Mouse (Mus musculus) spleen, adult 2 months (tissue): ENCODE measurements around the gene Ehhadh. TPM values are rescaled to one million over a fixed set of nuclear protein-coding genes. Genes with fewer than 3 reads are reported as not detected.

ENCODE experiments used
- DNase-seq, 2 experiments: peaks; one replicate each; pipeline versions ENCODE4 v3.0.0 to v3.0.0-alpha.2; 2012 to 2021; ENCODE audit warnings: low spot score in 2 of 2, low read depth in 1 of 2
- H3K27ac ChIP-seq: fragments of 200-500 bp; 2 replicates; pipeline ENCODE4 v1.5.1; 2012; ENCODE audit warnings: low read length, inconsistent platforms; ENCODE audit not compliant: insufficient read depth
- H3K27me3 ChIP-seq: fragments of 200-500 bp; 2 replicates; pipeline ENCODE4 v1.6.1; 2012; ENCODE audit warnings: mild to moderate bottlenecking, moderate library complexity, low read length, inconsistent platforms; ENCODE audit not compliant: control insufficient read depth, insufficient read depth
- H3K36me3 ChIP-seq: fragments of 200-500 bp; 2 replicates; pipeline ENCODE4 v1.6.1; 2012; ENCODE audit warnings: mild to moderate bottlenecking, low read length, inconsistent platforms; ENCODE audit not compliant: control insufficient read depth, insufficient read depth
- H3K4me1 ChIP-seq: fragments of 200-500 bp; 2 replicates; pipeline ENCODE4 v1.6.1; 2011; ENCODE audit warnings: inconsistent platforms; ENCODE audit not compliant: control insufficient read depth, insufficient read depth, insufficient read length
- H3K4me3 ChIP-seq: fragments of 200-500 bp; 2 replicates; pipeline ENCODE4 v1.5.1; 2011; ENCODE audit warnings: mild to moderate bottlenecking, inconsistent platforms; ENCODE audit not compliant: insufficient read depth, insufficient read length; ENCODE audit errors: extremely low read depth
- CTCF ChIP-seq: fragments of 200-500 bp; IDR thresholded peaks from 2 replicates; pipeline ENCODE4 v1.5.1; 2011; ENCODE audit warnings: mild to moderate bottlenecking, inconsistent platforms; ENCODE audit not compliant: insufficient read depth, insufficient read length, insufficient replicate concordance; ENCODE audit errors: extremely low read depth
- POLR2A ChIP-seq: fragments of 200-500 bp; IDR thresholded peaks from 2 replicates; pipeline ENCODE4 v1.6.1; 2011; ENCODE audit warnings: low read depth, low read length, inconsistent platforms
- WGBS: fragments of 180-500 bp; shearing (Covaris S2); methylation state at CpG from one replicate; pipeline ENCODE4 v1.1.7; 2018; 5-methylcytosine and 5-hydroxymethylcytosine counted together
- polyA plus RNA-seq: library from polyadenylated mRNA; depleted of rRNA; stranded (reverse); fragments of >200 nt; gene quantifications from 2 replicates; pipeline ENCODE4 v1.2.3, GENCODE M21; 2012; rRNA removed

Gene Ehhadh
- polyA plus RNA-seq, result 1.4 and 1.7 TPM in 2 replicates

GRCm38 (mm10) chr16:21787516-21788353 is at the start of gene Ehhadh:
Gene Ehhadh, minus strand, starts transcription at chr16:21787807.
- TF ChIP-seq CTCF (no peak), POLR2A (no peak)
- H3K4me1 ChIP-seq, result peaks cover 2% of the 10 kb centered on the region; the same call in 1 of the 2 replicates
- peak; percentile 12 to 41 for DNase-seq
- H3K4me3 ChIP-seq, result peak within 1 kb of the TSS; percentile 81
- H3K27ac ChIP-seq, result peak within 1 kb of the TSS; percentile 65
- no peaks in the 10 kb centered on the region for H3K36me3 ChIP-seq
- WGBS, result 15% methylated on average over 28 of the region's 28 CpGs
- H3K27me3 ChIP-seq, result no peaks in the 10 kb centered on the region

- 27% methylated on average over 7 of the region's 7 CpGs for WGBS
- no peak for TF ChIP-seq CTCF
- no peak for TF ChIP-seq POLR2A
- peak in 1 of 2 experiments; percentile 17 for DNase-seq
These were observed 48.9 kb upstream of the Ehhadh start for GRCm38 (mm10) chr16:21836311-21837072.

GRCm38 (mm10) chr16:21835584-21835931 is 48.0 kb upstream of the Ehhadh start:
- peak in 1 of 2 experiments; percentile 34 for DNase-seq

More at GRCm38 (mm10) chr16:21836311-21837072, 48.9 kb upstream of the Ehhadh start:
- Histone ChIP-seq H3K36me3 (no peaks in the 10 kb centered on the region), H3K27ac (no peak overlapping the region), H3K4me3 (no peak overlapping the region), H3K4me1 (peaks cover 3% of the 10 kb centered on the region; the same call in 1 of the 2 replicates), H3K27me3 (no peaks in the 10 kb centered on the region)

GRCm38 (mm10) chr16:21834866-21835583 is 47.4 kb upstream of the Ehhadh start:
- peaks cover 3% of the 10 kb centered on the region; the same call in 1 of the 2 replicates for H3K4me1 ChIP-seq
- no peak overlapping the region for H3K4me3 ChIP-seq
- H3K27ac ChIP-seq, result peak overlapping the region; percentile 4; the same call in 1 of the 2 replicates
- TF ChIP-seq CTCF (no peak), POLR2A (no peak)
- DNase-seq, result no peak
- H3K27me3 ChIP-seq, result no peaks in the 10 kb centered on the region
- WGBS, result 74% methylated on average over 8 of the region's 8 CpGs
- no peaks in the 10 kb centered on the region for H3K36me3 ChIP-seq

More at GRCm38 (mm10) chr16:21835584-21835931, 48.0 kb upstream of the Ehhadh start:
- WGBS, result 36% methylated on average over 7 of the region's 7 CpGs
- H3K4me3 ChIP-seq, result no peak overlapping the region
- no peak for TF ChIP-seq CTCF
- no peak for TF ChIP-seq POLR2A
- no peaks in the 10 kb centered on the region for H3K36me3 ChIP-seq
- peaks cover 3% of the 10 kb centered on the region; the same call in 1 of the 2 replicates for H3K4me1 ChIP-seq
- peak overlapping the region; percentile 4; the same call in 1 of the 2 replicates for H3K27ac ChIP-seq
- H3K27me3 ChIP-seq, result no peaks in the 10 kb centered on the region

GRCm38 (mm10) chr16:21833970-21834369 is 46.4 kb upstream of the Ehhadh start:
- TF ChIP-seq POLR2A (no peak), CTCF (no peak)
- 91% methylated on average over 10 of the region's 10 CpGs for WGBS
- Histone ChIP-seq H3K27me3 (no peaks in the 10 kb centered on the region), H3K4me1 (peaks cover 3% of the 10 kb centered on the region; the same call in 1 of the 2 replicates), H3K36me3 (no peaks in the 10 kb centered on the region), H3K4me3 (no peak overlapping the region), H3K27ac (no peak overlapping the region)
- DNase-seq, result no peak

- DNase-seq, result no peak
- 85% methylated on average over 1 of the region's 1 CpGs for WGBS
- no peak overlapping the region for H3K4me3 ChIP-seq
- H3K27me3 ChIP-seq, result no peaks in the 10 kb centered on the region
- no peak overlapping the region for H3K27ac ChIP-seq
- peaks cover 3% of the 10 kb centered on the region; the same call in 1 of the 2 replicates for H3K4me1 ChIP-seq
- no peaks in the 10 kb centered on the region for H3K36me3 ChIP-seq
- TF ChIP-seq CTCF (no peak), POLR2A (no peak)
These were observed 45.9 kb upstream of the Ehhadh start for GRCm38 (mm10) chr16:21833469-21833868.

GRCm38 (mm10) chr16:21831764-21832163 is 44.2 kb upstream of the Ehhadh start:
- H3K36me3 ChIP-seq, result no peaks in the 10 kb centered on the region
- peaks cover 3% of the 10 kb centered on the region; the same call in 1 of the 2 replicates for H3K4me1 ChIP-seq
- WGBS, result 86% methylated on average over 5 of the region's 5 CpGs
- no peak overlapping the region for H3K4me3 ChIP-seq
- no peaks in the 10 kb centered on the region for H3K27me3 ChIP-seq
- TF ChIP-seq POLR2A, result no peak
- no peak for TF ChIP-seq CTCF
- DNase-seq, result no peak
- no peak overlapping the region for H3K27ac ChIP-seq
